Mouse (Mus musculus) cortical plate, adult 2 months (tissue): Measurements from ENCODE around the gene 1700019D03Rik.

ENCODE experiments used
- CTCF ChIP-seq: fragments of 200-500 bp; IDR thresholded peaks from 2 replicates; pipeline ENCODE4 v1.5.1; 2011; ENCODE audit warnings: mild to moderate bottlenecking, control low read depth, low read length; ENCODE audit not compliant: insufficient read depth; ENCODE audit errors: extremely low read depth
- POLR2A ChIP-seq: fragments of 200-500 bp; IDR thresholded peaks from 2 replicates; pipeline ENCODE4 v1.6.1; 2011; ENCODE audit warnings: mild to moderate bottlenecking, low read length, control low read depth; ENCODE audit not compliant: insufficient read depth; ENCODE audit errors: extremely low read depth

- TF ChIP-seq CTCF, result no peak
- no peak for TF ChIP-seq POLR2A
Measured at GRCm38 (mm10) chr1:52947895-52948294, 72.1 kb downstream of the 1700019D03Rik start.
